Mouse (Mus musculus): ENCODE data around the gene Plcd3.

- TF ChIP-seq TCF12 (IDR thresholded peaks at IDR 0.05; ENCODE audit: insufficient read depth, poor library complexity, severe bottlenecking) (no peak), POLR2A (IDR thresholded peaks at IDR 0.05; ENCODE audit: insufficient read length, low read depth) (no peak), USF1 (IDR thresholded peaks at IDR 0.05; ENCODE audit: low read depth) (no peak), MAX (IDR thresholded peaks at IDR 0.05; ENCODE audit: low read depth) (no peak), CEBPB (IDR thresholded peaks at IDR 0.05; ENCODE audit: insufficient read depth, poor library complexity, severe bottlenecking) (no peak), SRF (IDR thresholded peaks at IDR 0.05; ENCODE audit: control insufficient read depth, insufficient read length, low read depth) (no peak), POLR2AphosphoS2 (IDR thresholded peaks at IDR 0.05; ENCODE audit: insufficient read length, low read depth) (no peak), E2F4 (IDR thresholded peaks at IDR 0.05; ENCODE audit: insufficient read depth) (no peak), REST (IDR thresholded peaks at IDR 0.05; ENCODE audit: insufficient read depth, insufficient read length) (no peak)
Measured at GRCm38 (mm10) chr11:103067457-103068001, 33.9 kb downstream of the Plcd3 start.

Measured in myocyte (in vitro differentiated cells).